Mouse (Mus musculus) liver, postnatal 0 days (tissue): ENCODE measurements at regions not wholly inside any gene's neighbourhood (a gene's known extent, or its start where the extent isn't known, plus 50 kb on each side); places are given as distances from the start of the nearest gene placed in this dataset.
A peak's percentile ranks its signal among the peaks of the same experiment; 100 is the strongest.
"Not testable (repeated sequence)": the region's sequence is repeated elsewhere in the genome, so short reads cannot be mapped to it uniquely, and the experiment has no call there.

Experiments
- ATAC-seq: fragments of 200-750 bp; cut with Nextera tagmentation; 2 replicates; pipeline ENCODE4 v1.8.0; 2017; ENCODE audit warnings: mild to moderate bottlenecking, moderate library complexity
- DNase-seq: peaks from one replicate; pipeline ENCODE4 v3.0.0-alpha.2; 2016
- H3K27ac ChIP-seq: fragments of 300-500 bp; sonication (generic); 2 replicates; pipeline ENCODE4 v1.5.1; 2014; ENCODE audit warnings: antibody characterized with exemption, moderate library complexity, mild to moderate bottlenecking, low read depth
- H3K27me3 ChIP-seq: fragments of 300-500 bp; sonication (generic); 2 replicates; pipeline ENCODE4 v1.6.1; 2014; ENCODE audit warnings: low read length, control low read depth, mixed read lengths; ENCODE audit not compliant: insufficient read depth
- H3K36me3 ChIP-seq: fragments of 300-500 bp; sonication (generic); replicated peaks from 2 replicates; pipeline ENCODE4 v1.6.1; 2014; ENCODE audit warnings: mild to moderate bottlenecking, control low read depth, low read length, moderate library complexity, mixed read lengths; ENCODE audit not compliant: insufficient read depth
- H3K4me1 ChIP-seq: fragments of 300-500 bp; sonication (generic); 2 replicates; pipeline ENCODE4 v1.6.1; 2014; ENCODE audit warnings: antibody characterized with exemption, mild to moderate bottlenecking, control low read depth; ENCODE audit not compliant: insufficient read depth
- H3K4me2 ChIP-seq: fragments of 300-500 bp; sonication (generic); 2 replicates; pipeline ENCODE4 v1.6.1; 2014; ENCODE audit warnings: low read depth, mild to moderate bottlenecking, low read length, moderate library complexity, mixed read lengths
- H3K4me3 ChIP-seq: fragments of 300-500 bp; sonication (generic); 2 replicates; pipeline ENCODE4 v1.5.1; 2014; ENCODE audit warnings: low read depth, low read length
- H3K9ac ChIP-seq: fragments of 300-500 bp; sonication (generic); replicated peaks from 2 replicates; pipeline ENCODE4 v1.6.1; 2014; ENCODE audit warnings: mild to moderate bottlenecking, moderate library complexity
- H3K9me3 ChIP-seq: fragments of 300-500 bp; sonication (generic); 2 replicates; pipeline ENCODE4 v1.6.1; 2016; ENCODE audit warnings: mild to moderate bottlenecking, control low read depth, low read length, mixed read lengths
- WGBS: fragments of 180-500 bp; shearing (Covaris S2); extraction: QIAGEN DNeasy Blood & Tissue Kit; methylation state at CpG from one replicate; pipeline ENCODE4 v1.1.7; 2014; ENCODE audit not compliant: insufficient replicate concordance; 5-methylcytosine and 5-hydroxymethylcytosine counted together

DNA sequence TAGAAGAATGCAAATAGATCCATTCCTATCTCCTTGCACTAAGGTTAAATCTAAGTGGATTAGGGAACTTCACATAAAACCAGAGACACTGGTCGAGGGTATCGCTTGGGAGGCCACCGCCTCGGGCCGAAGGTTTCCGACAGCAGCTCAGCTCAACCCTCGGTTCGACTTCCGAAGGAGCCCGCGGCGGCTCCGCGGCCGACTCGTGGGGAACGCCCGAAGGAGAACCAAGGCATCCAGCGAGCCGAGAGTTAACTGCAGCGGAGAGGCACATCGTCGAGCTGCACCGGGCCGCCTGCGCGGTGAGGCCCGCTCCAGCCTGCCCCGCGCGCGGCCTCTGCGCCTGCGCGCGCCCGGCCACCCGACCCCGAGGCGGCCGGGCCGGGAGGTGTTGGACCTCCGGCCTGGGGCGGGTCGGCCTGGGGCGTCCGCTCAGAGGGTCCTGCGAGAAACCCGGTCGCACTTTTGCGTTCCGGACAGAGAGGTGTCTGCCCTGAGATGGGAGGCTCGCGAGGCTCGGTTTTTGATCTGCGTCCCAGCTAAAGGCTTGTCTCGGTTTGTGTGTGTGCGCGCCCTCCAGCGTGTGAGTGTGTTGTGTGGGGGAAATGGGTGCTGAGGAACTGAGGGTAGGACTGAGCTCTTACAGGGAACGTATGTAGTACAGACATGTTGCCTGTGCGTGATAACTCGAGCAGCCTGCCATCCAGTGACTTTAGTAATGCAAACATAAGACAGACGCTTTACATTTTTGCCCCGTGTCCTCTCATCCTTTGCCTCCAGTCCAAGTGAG is 50.9 kb upstream of the Vmn2r9 start:
- H3K4me3 ChIP-seq, H3K4me1 ChIP-seq, H3K4me2 ChIP-seq, H3K9ac ChIP-seq, H3K9me3 ChIP-seq, H3K27me3 ChIP-seq, H3K27ac ChIP-seq, H3K36me3 ChIP-seq, DNase-seq: not testable (repeated sequence)
- 7% methylated on average over 12 of the region's 65 CpGs for WGBS
- ATAC-seq: peak; percentile 96
